Comparison of ENCODE assay signal across 15 mouse cellular contexts in genomic region chr16:5168829-5169228, GRCm38 (mm10). TPM values are rescaled to one million over a fixed set of nuclear protein-coding genes. Genes with fewer than 3 reads are reported as not detected.
A peak's percentile ranks its signal among the peaks of the same experiment; 100 is the strongest.
DNase-seq lines count a peak whose midpoint lies in the region; ATAC-seq lines count a peak whose summit lies in the region.
"Had no signal": no experiment of that assay in that cellular context is flagged by ENCODE, and none has a peak within 500 bp of the region (broad histone marks: within the 10 kb centered on the region; RNA-seq: fewer than 3 reads in every experiment).

No protein-coding gene starts in this region.

- H3K9ac ChIP-seq in kidney, embryonic 16.5 days (replicated peaks; ENCODE audit: low read length): no peak overlapping the region
- no peak overlapping the region for H3K9ac ChIP-seq in neural tube, embryonic 15.5 days (replicated peaks)
- H3K9ac ChIP-seq: embryonic facial prominence, embryonic 15.5 days; forebrain, embryonic 12.5 days; hindbrain, embryonic 13.5 days; lung, embryonic 15.5 days had no signal

- DNase-seq in cerebellum, postnatal 14 days: peak; percentile 65 to 68
- no peak for DNase-seq in cerebellum, adult 8-10 months
- peak; percentile 21 for DNase-seq in kidney, adult 9 months
- DNase-seq in gastrocnemius, postnatal 10 days: peak; percentile 46
- peak; percentile 48 to 62 for DNase-seq in heart, postnatal 36 days
- DNase-seq in spleen, adult 12 weeks (ENCODE audit: low spot score): no peak
- DNase-seq: right cerebral cortex, postnatal 25 days had no signal

- H3K4me2 ChIP-seq in kidney, embryonic 16.5 days (replicated peaks; ENCODE audit: low read depth, low read length): no peak overlapping the region
- no peak overlapping the region for H3K4me2 ChIP-seq in neural tube, embryonic 15.5 days
- H3K4me2 ChIP-seq: embryonic facial prominence, embryonic 15.5 days; forebrain, embryonic 12.5 days; hindbrain, embryonic 13.5 days; liver, embryonic 11.5 days; lung, embryonic 15.5 days had no signal

- no peak for ATAC-seq in kidney, embryonic 16.5 days (ENCODE audit: low FRiP score, low TSS enrichment)
- ATAC-seq in neural tube, embryonic 15.5 days (ENCODE audit: low FRiP score): no peak

- no peak overlapping the region for H3K27ac ChIP-seq in kidney, embryonic 16.5 days (ENCODE audit: low read length)
- H3K27ac ChIP-seq in neural tube, embryonic 15.5 days (replicated peaks): no peak overlapping the region
- H3K27ac ChIP-seq: embryonic facial prominence, embryonic 15.5 days; forebrain, embryonic 12.5 days; hindbrain, embryonic 13.5 days; kidney, postnatal 0 days; lung, embryonic 15.5 days had no signal

- no peaks in the 10 kb centered on the region for H3K9me3 ChIP-seq in kidney, embryonic 16.5 days (ENCODE audit: low read length)
- no peaks in the 10 kb centered on the region for H3K9me3 ChIP-seq in neural tube, embryonic 15.5 days (replicated peaks)
- H3K9me3 ChIP-seq: embryonic facial prominence, embryonic 15.5 days; forebrain, embryonic 12.5 days; hindbrain, embryonic 13.5 days; lung, embryonic 15.5 days had no signal

- no peak overlapping the region for H3K4me3 ChIP-seq in kidney, embryonic 16.5 days (ENCODE audit: low read length)
- H3K4me3 ChIP-seq in neural tube, embryonic 15.5 days (replicated peaks): no peak overlapping the region
- H3K4me3 ChIP-seq: embryonic facial prominence, embryonic 15.5 days; forebrain, embryonic 12.5 days; hindbrain, embryonic 13.5 days; lung, embryonic 15.5 days had no signal

- intact Hi-C loops in heart, postnatal 36 days (cut with DNase I): no loop called here

- no peaks in the 10 kb centered on the region for H3K36me3 ChIP-seq in kidney, embryonic 16.5 days (ENCODE audit: insufficient read depth, low read length)
- H3K36me3 ChIP-seq in neural tube, embryonic 15.5 days: no peaks in the 10 kb centered on the region
- H3K36me3 ChIP-seq: embryonic facial prominence, embryonic 15.5 days; forebrain, embryonic 12.5 days; hindbrain, embryonic 13.5 days; lung, embryonic 15.5 days had no signal

- H3K4me1 ChIP-seq in kidney, embryonic 16.5 days (ENCODE audit: insufficient read depth, low read length): no peaks in the 10 kb centered on the region
- H3K4me1 ChIP-seq in neural tube, embryonic 15.5 days: no peaks in the 10 kb centered on the region
- H3K4me1 ChIP-seq: embryonic facial prominence, embryonic 15.5 days; forebrain, embryonic 12.5 days; hindbrain, embryonic 13.5 days; lung, embryonic 15.5 days had no signal

- no peaks in the 10 kb centered on the region for H3K27me3 ChIP-seq in kidney, embryonic 16.5 days (ENCODE audit: insufficient read depth, low read length)
- H3K27me3 ChIP-seq in neural tube, embryonic 15.5 days (replicated peaks): no peaks in the 10 kb centered on the region
- H3K27me3 ChIP-seq: embryonic facial prominence, embryonic 15.5 days; forebrain, embryonic 12.5 days; lung, embryonic 15.5 days had no signal

- WGBS in kidney, embryonic 16.5 days: 72% methylated on average over 5 of the region's 5 CpGs
- WGBS in neural tube, embryonic 15.5 days: 80% methylated on average over 5 of the region's 5 CpGs

RNA-seq across cellular contexts. Expression of gene Sec14l5, which starts 21.9 kb away (rescaled TPM):
- polyA plus RNA-seq in kidney, embryonic 16.5 days (2015; fragmentation: Nextera tagmentation; extraction: Ambion mirVana): 0.06 and 0.09 TPM in 2 replicates
- total RNA-seq in gastrocnemius, postnatal 10 days (2021): 10 to 100 TPM in 1 of 2 experiments, 1 to 10 TPM in 1; 8.8 to 13.3 TPM
- under 1 TPM; 0.51 to 0.78 TPM for total RNA-seq in heart, postnatal 36 days (2021)
- polyA plus RNA-seq in neural tube, embryonic 15.5 days (2015; fragmentation: Nextera tagmentation; extraction: Ambion mirVana): 0.33 and 0.34 TPM in 2 replicates
- polyA plus RNA-seq: kidney, postnatal 0 days; liver, embryonic 11.5 days had no signal

RNA-seq across cellular contexts. Expression of gene Nagpa, which starts 35.0 kb away (rescaled TPM):
- 21.9 and 25.3 TPM in 2 replicates for polyA plus RNA-seq in kidney, embryonic 16.5 days (2015; fragmentation: Nextera tagmentation; extraction: Ambion mirVana)
- total RNA-seq in gastrocnemius, postnatal 10 days (2021): 1 to 10 TPM; 6.6 to 7.0 TPM
- total RNA-seq in heart, postnatal 36 days (2021): 10 to 100 TPM; 13.4 to 14.5 TPM
- polyA plus RNA-seq in neural tube, embryonic 15.5 days (2015; fragmentation: Nextera tagmentation; extraction: Ambion mirVana): 13.2 and 17.7 TPM in 2 replicates

RNA-seq across cellular contexts. Expression of gene Ppl, which starts 36.6 kb away (rescaled TPM):
- polyA plus RNA-seq in kidney, embryonic 16.5 days (2015; fragmentation: Nextera tagmentation; extraction: Ambion mirVana): 3.2 and 3.4 TPM in 2 replicates
- under 1 TPM; 0.12 to 0.25 TPM for total RNA-seq in gastrocnemius, postnatal 10 days (2021)
- 1 to 10 TPM; 4.9 to 6.7 TPM for total RNA-seq in heart, postnatal 36 days (2021)
- 0.35 and 1.0 TPM in 2 replicates for polyA plus RNA-seq in neural tube, embryonic 15.5 days (2015; fragmentation: Nextera tagmentation; extraction: Ambion mirVana)

RNA-seq across cellular contexts. Expression of gene AU021092, which starts 53.3 kb away (rescaled TPM):
- polyA plus RNA-seq in kidney, embryonic 16.5 days (2015; fragmentation: Nextera tagmentation; extraction: Ambion mirVana): 7.0 and 9.8 TPM in 2 replicates
- total RNA-seq in gastrocnemius, postnatal 10 days (2021): 1 to 10 TPM; 6.1 to 6.2 TPM
- 10 to 100 TPM; 22.9 to 23.6 TPM for total RNA-seq in heart, postnatal 36 days (2021)
- polyA plus RNA-seq in neural tube, embryonic 15.5 days (2015; fragmentation: Nextera tagmentation; extraction: Ambion mirVana): 13.6 and 13.9 TPM in 2 replicates

Comparison
In these comparisons a context has a peak if more than half of its experiments do, and no peak if none do; other contexts are left out.
1. DNase-seq: peak in cerebellum, postnatal 14 days (2 of 2), kidney, adult 9 months (single experiment), gastrocnemius, postnatal 10 days (single experiment) and heart, postnatal 36 days (2 of 2); none in cerebellum, adult 8-10 months (single experiment) and spleen, adult 12 weeks (single experiment).
2. RNA of gene Sec14l5, which starts 21.9 kb away (total RNA-seq): 8.8 to 13.3 TPM in gastrocnemius, postnatal 10 days; 0.51 to 0.78 TPM in heart, postnatal 36 days; every median in the first group is over 4 times any median in the second.
3. RNA of gene Ppl, which starts 36.6 kb away (total RNA-seq): 4.9 to 6.7 TPM in heart, postnatal 36 days; 0.12 to 0.25 TPM in gastrocnemius, postnatal 10 days; every median in the first group is over 4 times any median in the second.